Comparison of ENCODE assay signal across 9 mouse cellular contexts in genomic region chr11:60935326-60935974, GRCm38 (mm10). TPM values are rescaled to one million over a fixed set of nuclear protein-coding genes. Genes with fewer than 3 reads are reported as not detected.
DNase-seq lines count a peak whose midpoint lies in the region; ATAC-seq and TF ChIP-seq lines count a peak whose summit lies in the region.
"Had no signal": no experiment of that assay in that cellular context is flagged by ENCODE, and none has a peak within 500 bp of the region (broad histone marks: within the 10 kb centered on the region; RNA-seq: fewer than 3 reads in every experiment).

No protein-coding gene starts in this region.

- no peak for TF ChIP-seq CTCF in layer of hippocampus, adult 2 months (conservative IDR thresholded peaks at IDR 0.05)
- no peak for TF ChIP-seq CTCF in lung, postnatal 0 days (IDR thresholded peaks at IDR 0.05)

- no peak overlapping the region for H3K9ac ChIP-seq in lung, postnatal 0 days (replicated peaks; ENCODE audit: low read depth)
- no peak overlapping the region; the same call in 1 of the 2 replicates for H3K9ac ChIP-seq in midbrain, embryonic 13.5 days (replicated peaks)
- H3K9ac ChIP-seq: limb, embryonic 12.5 days had no signal

- peak; percentile 50 for ATAC-seq in lung, postnatal 0 days
- no peak for ATAC-seq in midbrain, embryonic 13.5 days

- WGBS in lung, postnatal 0 days: 39% methylated on average over 7 of the region's 7 CpGs
- 87% methylated on average over 7 of the region's 7 CpGs for WGBS in midbrain, embryonic 13.5 days

- no peak overlapping the region for H3K27ac ChIP-seq in layer of hippocampus, adult 2 months
- peak overlapping the region; percentile 85 for H3K27ac ChIP-seq in lung, postnatal 0 days (ENCODE audit: low read length)
- H3K27ac ChIP-seq in midbrain, embryonic 13.5 days: no peak overlapping the region
- H3K27ac ChIP-seq: limb, embryonic 12.5 days had no signal

- H3K9me3 ChIP-seq in lung, postnatal 0 days (ENCODE audit: low read length): no peaks in the 10 kb centered on the region
- H3K9me3 ChIP-seq in midbrain, embryonic 13.5 days: no peaks in the 10 kb centered on the region
- H3K9me3 ChIP-seq: limb, embryonic 12.5 days had no signal

- no peak overlapping the region for H3K4me3 ChIP-seq in layer of hippocampus, adult 2 months
- H3K4me3 ChIP-seq in lung, postnatal 0 days (ENCODE audit: low read depth, low read length): no peak overlapping the region; the same call in 1 of the 2 replicates
- H3K4me3 ChIP-seq in midbrain, embryonic 13.5 days (replicated peaks): no peak overlapping the region
- H3K4me3 ChIP-seq: limb, embryonic 12.5 days had no signal

- no peaks in the 10 kb centered on the region for H3K36me3 ChIP-seq in lung, postnatal 0 days (ENCODE audit: insufficient read depth, low read length)
- no peaks in the 10 kb centered on the region for H3K36me3 ChIP-seq in midbrain, embryonic 13.5 days

- peak overlapping the region; percentile 36 for H3K4me2 ChIP-seq in lung, postnatal 0 days (replicated peaks; ENCODE audit: low read depth, low read length)
- H3K4me2 ChIP-seq in midbrain, embryonic 13.5 days (replicated peaks): no peak overlapping the region
- H3K4me2 ChIP-seq: limb, embryonic 12.5 days had no signal

- H3K4me1 ChIP-seq in lung, postnatal 0 days (ENCODE audit: insufficient read depth, low read depth, low read length): peaks cover 44% of the 10 kb centered on the region
- H3K4me1 ChIP-seq in midbrain, embryonic 13.5 days (replicated peaks): peaks cover 33% of the 10 kb centered on the region

- peak; percentile 80 for TF ChIP-seq EP300 in lung, postnatal 0 days (IDR thresholded peaks at IDR 0.05)

- H3K27me3 ChIP-seq in lung, postnatal 0 days (replicated peaks; ENCODE audit: insufficient read depth, low read length): no peaks in the 10 kb centered on the region
- H3K27me3 ChIP-seq in midbrain, embryonic 13.5 days: no peaks in the 10 kb centered on the region

- peak; percentile 29 to 47 for DNase-seq in layer of hippocampus, adult 2 months (ENCODE audit: low spot score in 2 of 2)
- no peak for DNase-seq in layer of hippocampus, adult 9-10 months (ENCODE audit: low spot score)
- peak; percentile 88 for DNase-seq in c-Kit-negative CD71-positive TER-119-positive erythroid progenitor cells, embryonic 14.5 days (ENCODE audit: low read depth, low spot score)
- DNase-seq in heart, adult 9 months (ENCODE audit: low spot score in 2 of 2): peak; percentile 83 to 85
- peak; percentile 78 for DNase-seq in kidney, postnatal 14 days
- DNase-seq in lung, postnatal 0 days (ENCODE audit: low spot score): peak; percentile 91
- peak; percentile 80 to 87 for DNase-seq in spleen, postnatal 4 days (ENCODE audit: low spot score in 2 of 2)

RNA-seq across cellular contexts. Expression of gene Map2k3, which starts 3.6 kb away (rescaled TPM):
- total RNA-seq in layer of hippocampus, adult 2 months (2021): 10 to 100 TPM; 13.1 to 15.2 TPM
- 97.1 and 106 TPM in 2 replicates for polyA plus RNA-seq in lung, postnatal 0 days (2015; fragmentation: Nextera tagmentation; extraction: Ambion mirVana)
- 28.2 and 29.8 TPM in 2 replicates for polyA plus RNA-seq in midbrain, embryonic 13.5 days (2015; fragmentation: Nextera tagmentation; extraction: Ambion mirVana)

RNA-seq across cellular contexts. Expression of gene Natd1, which starts 20.9 kb away (rescaled TPM):
- total RNA-seq in layer of hippocampus, adult 2 months (2021): 10 to 100 TPM; 10.6 TPM
- 17.0 and 19.1 TPM in 2 replicates for polyA plus RNA-seq in lung, postnatal 0 days (2015; fragmentation: Nextera tagmentation; extraction: Ambion mirVana)
- polyA plus RNA-seq in midbrain, embryonic 13.5 days (2015; fragmentation: Nextera tagmentation; extraction: Ambion mirVana): 30.0 and 31.8 TPM in 2 replicates

RNA-seq across cellular contexts. Expression of gene Tmem11, which starts 56.4 kb away (rescaled TPM):
- total RNA-seq in layer of hippocampus, adult 2 months (2021): 10 to 100 TPM; 26.8 to 29.1 TPM
- 45.3 and 48.4 TPM in 2 replicates for polyA plus RNA-seq in lung, postnatal 0 days (2015; fragmentation: Nextera tagmentation; extraction: Ambion mirVana)
- polyA plus RNA-seq in midbrain, embryonic 13.5 days (2015; fragmentation: Nextera tagmentation; extraction: Ambion mirVana): 55.1 and 57.4 TPM in 2 replicates
